Mouse (Mus musculus) neural tube, embryonic 13.5 days (tissue): ENCODE measurements at regions not wholly inside any gene's neighbourhood (a gene's known extent, or its start where the extent isn't known, plus 50 kb on each side); places are given as distances from the start of the nearest gene placed in this dataset.

Source experiments
- ATAC-seq: fragments of 200-750 bp; cut with Nextera tagmentation; 2 replicates; pipeline ENCODE4 v1.8.0; 2017; ENCODE audit warnings: low read depth, mild to moderate bottlenecking, moderate TSS enrichment, moderate library complexity
- H3K27ac ChIP-seq: fragments of 300-500 bp; sonication (generic); replicated peaks from 2 replicates; pipeline ENCODE4 v1.5.1; 2015; ENCODE audit warnings: moderate library complexity, mild to moderate bottlenecking, inconsistent platforms
- H3K27me3 ChIP-seq: fragments of 300-500 bp; sonication (generic); 2 replicates; pipeline ENCODE4 v1.6.1; 2015; ENCODE audit warnings: mild to moderate bottlenecking, inconsistent platforms
- H3K36me3 ChIP-seq: fragments of 300-500 bp; sonication (generic); 2 replicates; pipeline ENCODE4 v1.6.1; 2015; ENCODE audit warnings: mild to moderate bottlenecking, inconsistent platforms
- H3K4me1 ChIP-seq: fragments of 300-500 bp; sonication (generic); replicated peaks from 2 replicates; pipeline ENCODE4 v1.6.1; 2015; ENCODE audit warnings: inconsistent platforms
- H3K4me2 ChIP-seq: fragments of 300-500 bp; sonication (generic); 2 replicates; pipeline ENCODE4 v1.6.1; 2015; ENCODE audit warnings: inconsistent platforms, mild to moderate bottlenecking, moderate library complexity
- H3K4me3 ChIP-seq: fragments of 300-500 bp; sonication (generic); 2 replicates; pipeline ENCODE4 v1.5.1; 2015; ENCODE audit warnings: mild to moderate bottlenecking, inconsistent platforms
- H3K9ac ChIP-seq: fragments of 300-500 bp; sonication (generic); 2 replicates; pipeline ENCODE4 v1.6.1; 2015; ENCODE audit warnings: moderate library complexity, mild to moderate bottlenecking, inconsistent platforms
- H3K9me3 ChIP-seq: fragments of 300-500 bp; sonication (generic); 2 replicates; pipeline ENCODE4 v1.6.1; 2016; ENCODE audit warnings: inconsistent platforms
- WGBS: fragments of 180-500 bp; shearing (Covaris S2); methylation state at CpG from one replicate; pipeline ENCODE4 v1.1.7; 2015; 5-methylcytosine and 5-hydroxymethylcytosine counted together
- microRNA-seq: library from miRNA; unstranded; fragments of <30 nt; microRNA quantifications from one replicate; pipeline ENCODE4, GENCODE M21; 2016

GRCm38 (mm10) chr3:17865112-17865511, 83.1 kb upstream of the Cypt12 start:
- ATAC-seq: no peak
- H3K36me3 ChIP-seq: no peaks in the 10 kb centered on the region
- WGBS: 78% methylated on average over 4 of the region's 4 CpGs
- H3K9me3 ChIP-seq: no peaks in the 10 kb centered on the region
- H3K4me1 ChIP-seq: no peaks in the 10 kb centered on the region
- no peaks in the 10 kb centered on the region for H3K27me3 ChIP-seq
- no peak overlapping the region for H3K9ac ChIP-seq
- no peak overlapping the region for H3K4me3 ChIP-seq
- H3K4me2 ChIP-seq: no peak overlapping the region
- no peak overlapping the region for H3K27ac ChIP-seq

- ATAC-seq: peak; percentile 56; the same call in 1 of the 2 replicates
- Histone ChIP-seq H3K27ac (no peak overlapping the region), H3K4me2 (no peak overlapping the region), H3K9ac (no peak overlapping the region), H3K4me1 (no peaks in the 10 kb centered on the region), H3K27me3 (no peaks in the 10 kb centered on the region), H3K9me3 (no peaks in the 10 kb centered on the region), H3K36me3 (no peaks in the 10 kb centered on the region), H3K4me3 (no peak overlapping the region)
- 50% methylated on average over 4 of the region's 4 CpGs for WGBS
Measured at GRCm38 (mm10) chr3:17870895-17871482, 77.2 kb upstream of the Cypt12 start.

- Histone ChIP-seq H3K4me2 (no peak overlapping the region), H3K9ac (no peak overlapping the region), H3K9me3 (no peaks in the 10 kb centered on the region), H3K4me3 (no peak overlapping the region), H3K36me3 (no peaks in the 10 kb centered on the region), H3K27ac (no peak overlapping the region), H3K27me3 (no peaks in the 10 kb centered on the region), H3K4me1 (no peaks in the 10 kb centered on the region)
- ATAC-seq: no peak
- 61% methylated on average over 2 of the region's 2 CpGs for WGBS
Measured at GRCm38 (mm10) chr3:17895869-17896268, 52.3 kb upstream of the Cypt12 start.

GRCm38 (mm10) chr3:17896756-17897155, 51.5 kb upstream of the Cypt12 start:
- no peaks in the 10 kb centered on the region for H3K9me3 ChIP-seq
- no peak overlapping the region for H3K9ac ChIP-seq
- H3K27ac ChIP-seq: no peak overlapping the region
- 92% methylated on average over 4 of the region's 4 CpGs for WGBS
- H3K4me2 ChIP-seq: no peak overlapping the region
- no peak for ATAC-seq
- no peaks in the 10 kb centered on the region for H3K36me3 ChIP-seq
- H3K4me3 ChIP-seq: no peak overlapping the region
- H3K27me3 ChIP-seq: no peaks in the 10 kb centered on the region
- H3K4me1 ChIP-seq: no peaks in the 10 kb centered on the region

Small RNA genes lying in the stretch of these regions (microRNA-seq; reads per million reads assigned to microRNA genes)
- gene Mir124a-2: 4.6 reads per million, percentile 18 among the genes with 10 or more reads in this experiment
